14 mouse cellular contexts compared by ENCODE assay signal in genomic region chr3:121348792-121349191, GRCm38 (mm10). TPM values are rescaled to one million over a fixed set of nuclear protein-coding genes. Genes with fewer than 3 reads are reported as not detected.
DNase-seq lines count a peak whose midpoint lies in the region; ATAC-seq and TF ChIP-seq lines count a peak whose summit lies in the region.
"Had no signal": no experiment of that assay in that cellular context is flagged by ENCODE, and none has a peak within 500 bp of the region (broad histone marks: within the 10 kb centered on the region; RNA-seq: fewer than 3 reads in every experiment).

No protein-coding gene starts in this region.

- H3K27me3 ChIP-seq in embryonic facial prominence, embryonic 15.5 days, result no peaks in the 10 kb centered on the region
- no peaks in the 10 kb centered on the region for H3K27me3 ChIP-seq in limb, embryonic 15.5 days
- no peaks in the 10 kb centered on the region for H3K27me3 ChIP-seq in myocyte (ENCODE audit: control insufficient read depth, insufficient read depth, insufficient read length)

- DNase-seq in layer of hippocampus, adult 2 months (ENCODE audit: low spot score in 2 of 2), result no peak
- DNase-seq in layer of hippocampus, postnatal 14 days (ENCODE audit: low spot score in 2 of 2), result no peak
- DNase-seq in right cerebral cortex, postnatal 14 days, result no peak
- DNase-seq in retina, embryonic 14.5 days (ENCODE audit: low spot score), result no peak
- no peak for DNase-seq in embryo, embryonic 10.5 days (ENCODE audit: low spot score)
- DNase-seq: adrenal gland, adult 8-10 months; B cell, adult 2 months; cerebellum, adult 18-20 months; kidney, adult 2 months; kidney, postnatal 25 days; liver, postnatal 0 days had no signal

- H3K27ac ChIP-seq in layer of hippocampus, adult 2 months, result peak overlapping the region; percentile 58
- peak overlapping the region; percentile 74 for H3K27ac ChIP-seq in embryonic facial prominence, embryonic 15.5 days (replicated peaks)
- H3K27ac ChIP-seq in limb, embryonic 15.5 days, result 0 out of 2 replicates have a peak overlapping the region, but pooled peaks have one; percentile 55

- H3K9me3 ChIP-seq in embryonic facial prominence, embryonic 15.5 days (replicated peaks), result no peaks in the 10 kb centered on the region
- H3K9me3 ChIP-seq in limb, embryonic 15.5 days, result no peaks in the 10 kb centered on the region

- peaks cover 65% of the 10 kb centered on the region for H3K4me1 ChIP-seq in embryonic facial prominence, embryonic 15.5 days
- peaks cover 48% of the 10 kb centered on the region for H3K4me1 ChIP-seq in limb, embryonic 15.5 days

- no peak for TF ChIP-seq CTCF in layer of hippocampus, adult 2 months (conservative IDR thresholded peaks at IDR 0.05)

- H3K36me3 ChIP-seq in embryonic facial prominence, embryonic 15.5 days, result no peaks in the 10 kb centered on the region
- no peaks in the 10 kb centered on the region for H3K36me3 ChIP-seq in limb, embryonic 15.5 days
- no peaks in the 10 kb centered on the region for H3K36me3 ChIP-seq in myocyte (ENCODE audit: control insufficient read depth, insufficient read depth)

- WGBS in embryonic facial prominence, embryonic 15.5 days, result 79% methylated on average over 6 of the region's 6 CpGs
- 84% methylated on average over 6 of the region's 6 CpGs for WGBS in limb, embryonic 15.5 days

- no peaks in the 10 kb centered on the region for H3K79me2 ChIP-seq in myocyte (ENCODE audit: control insufficient read depth, insufficient read depth)

- TF ChIP-seq POLR2A in myocyte (IDR thresholded peaks at IDR 0.05; ENCODE audit: insufficient read length, low read depth), result no peak

- ATAC-seq in embryonic facial prominence, embryonic 15.5 days (ENCODE audit: insufficient number of reproducible peaks, low FRiP score, low TSS enrichment, low read depth), result no peak
- no peak for ATAC-seq in limb, embryonic 15.5 days (ENCODE audit: insufficient number of reproducible peaks, low FRiP score, low TSS enrichment, low read depth)
- ATAC-seq: liver, postnatal 0 days had no signal

- H3ac ChIP-seq in myocyte (ENCODE audit: control insufficient read depth, insufficient read length), result no peak overlapping the region

- no peak overlapping the region for H3K9ac ChIP-seq in embryonic facial prominence, embryonic 15.5 days
- no peak overlapping the region for H3K9ac ChIP-seq in limb, embryonic 15.5 days
- H3K9ac ChIP-seq: liver, postnatal 0 days had no signal

- no peak overlapping the region for H3K4me2 ChIP-seq in embryonic facial prominence, embryonic 15.5 days (replicated peaks)
- H3K4me2 ChIP-seq in limb, embryonic 15.5 days, result 0 out of 2 replicates have a peak overlapping the region, but pooled peaks have one; percentile 2
- peak overlapping the region; percentile 44 for H3K4me2 ChIP-seq in myocyte (ENCODE audit: low read depth)

- H3K4me3 ChIP-seq in layer of hippocampus, adult 2 months, result no peak overlapping the region
- no peak overlapping the region for H3K4me3 ChIP-seq in embryonic facial prominence, embryonic 15.5 days (replicated peaks)
- H3K4me3 ChIP-seq in limb, embryonic 15.5 days, result no peak overlapping the region
- no peak overlapping the region for H3K4me3 ChIP-seq in myocyte

TF ChIP-seq in myocyte, 11 proteins besides CTCF, POLR2A, EP300 and RAD21:
- TF ChIP-seq MYOD1 (IDR thresholded peaks at IDR 0.05; ENCODE audit: control insufficient read depth in 1 of 3, insufficient read length in 2 of 3, low read depth in 2 of 3) (no peak), MYOG (IDR thresholded peaks at IDR 0.05; ENCODE audit: control insufficient read depth in 1 of 3, insufficient read depth in 1 of 3, insufficient read length in 2 of 3, low read depth in 2 of 3) (no peak), TCF3 (IDR thresholded peaks at IDR 0.05; ENCODE audit: insufficient read length, low read depth) (no peak), E2F4 (IDR thresholded peaks at IDR 0.05; ENCODE audit: insufficient read depth) (no peak), MAX (IDR thresholded peaks at IDR 0.05; ENCODE audit: low read depth) (no peak), POLR2AphosphoS2 (IDR thresholded peaks at IDR 0.05; ENCODE audit: insufficient read length, low read depth) (no peak), REST (IDR thresholded peaks at IDR 0.05; ENCODE audit: insufficient read depth, insufficient read length) (no peak), USF1 (IDR thresholded peaks at IDR 0.05; ENCODE audit: low read depth) (no peak), CEBPB (IDR thresholded peaks at IDR 0.05; ENCODE audit: insufficient read depth, poor library complexity, severe bottlenecking) (no peak), SRF (IDR thresholded peaks at IDR 0.05; ENCODE audit: control insufficient read depth, insufficient read length, low read depth) (no peak), TCF12 (IDR thresholded peaks at IDR 0.05; ENCODE audit: insufficient read depth, poor library complexity, severe bottlenecking) (no peak)

RNA-seq across cellular contexts. Expression of gene Alg14, which starts 57.2 kb away (rescaled TPM):
- 10 to 100 TPM in 1 of 2 experiments, 1 to 10 TPM in 1; 9.8 to 13.6 TPM for total RNA-seq in layer of hippocampus, adult 2 months (2021)
- total RNA-seq in layer of hippocampus, postnatal 14 days (2021), result 10 to 100 TPM; 18.6 to 21.7 TPM
- polyA plus RNA-seq in embryonic facial prominence, embryonic 15.5 days (2015; fragmentation: Nextera tagmentation; extraction: Ambion mirVana), result 40.0 and 42.9 TPM in 2 replicates
- polyA plus RNA-seq in limb, embryonic 15.5 days (2015; fragmentation: Nextera tagmentation; extraction: Ambion mirVana), result 41.6 and 43.9 TPM in 2 replicates
- 14.8 TPM for polyA plus RNA-seq in myocyte (2012; fragmentation: generic; extraction: Trizol)
